ENCODE assay signal across 8 mouse cellular contexts in genomic region chr7:84689251-84690100, GRCm38 (mm10). TPM values are rescaled to one million over a fixed set of nuclear protein-coding genes. Genes with fewer than 3 reads are reported as not detected.
DNase-seq lines count a peak whose midpoint lies in the region; ATAC-seq and TF ChIP-seq lines count a peak whose summit lies in the region.

Gene Zfand6 (minus strand): TSS chr7:84689959.

- under 1% methylated on average over 64 of the region's 87 CpGs for WGBS in forebrain, embryonic 14.5 days
- WGBS in neural tube, embryonic 15.5 days, result under 1% methylated on average over 76 of the region's 87 CpGs

- peak within 1 kb of the TSS; percentile 81 for H3K27ac ChIP-seq in ES-Bruce4 (ENCODE audit: insufficient read depth, low read length)
- peak within 1 kb of the TSS; percentile 58; the same call in 1 of the 2 replicates for H3K27ac ChIP-seq in forebrain, embryonic 14.5 days (ENCODE audit: low read depth, low read length)
- peak within 1 kb of the TSS; percentile 77 for H3K27ac ChIP-seq in neural tube, embryonic 15.5 days (replicated peaks)

- peak within 1 kb of the TSS; percentile 96 for H3K4me3 ChIP-seq in ES-Bruce4 (ENCODE audit: low read depth, low read length)
- peak within 1 kb of the TSS; percentile 83 for H3K4me3 ChIP-seq in forebrain, embryonic 14.5 days (ENCODE audit: low read depth, low read length)
- H3K4me3 ChIP-seq in neural tube, embryonic 15.5 days (replicated peaks), result peak within 1 kb of the TSS; percentile 69

- H3K9me3 ChIP-seq in ES-Bruce4 (replicated peaks; ENCODE audit: control insufficient read depth, insufficient read depth, low read length, poor library complexity, severe bottlenecking), result no peaks in the 10 kb centered on the region
- H3K9me3 ChIP-seq in forebrain, embryonic 14.5 days (replicated peaks; ENCODE audit: control insufficient read depth, low read length), result no peaks in the 10 kb centered on the region
- H3K9me3 ChIP-seq in neural tube, embryonic 15.5 days (replicated peaks), result no peaks in the 10 kb centered on the region

- H3K4me1 ChIP-seq in ES-Bruce4 (ENCODE audit: control insufficient read depth, insufficient read depth, low read length), result peaks cover 2% of the 10 kb centered on the region
- peaks cover 3% of the 10 kb centered on the region; the same call in 1 of the 2 replicates for H3K4me1 ChIP-seq in forebrain, embryonic 14.5 days (ENCODE audit: control insufficient read depth, insufficient read depth, low read length)
- H3K4me1 ChIP-seq in neural tube, embryonic 15.5 days, result peaks cover 8% of the 10 kb centered on the region

- TF ChIP-seq POLR2A in ES-Bruce4 (IDR thresholded peaks at IDR 0.05; ENCODE audit: insufficient read depth, low read length), result peak; percentile 15

- peak; percentile 95 for ATAC-seq in cerebellum, adult (ENCODE audit: insufficient number of reproducible peaks, low FRiP score, low TSS enrichment)
- peak; percentile 99 for ATAC-seq in forebrain, embryonic 14.5 days
- ATAC-seq in neural tube, embryonic 15.5 days (ENCODE audit: low FRiP score), result peak; percentile 99

- peak; percentile 98 for DNase-seq in forebrain, embryonic 14.5 days (ENCODE audit: low spot score)
- DNase-seq in heart, postnatal 14 days, result peak; percentile 98 to 99
- DNase-seq in layer of hippocampus, adult 11-12 months (ENCODE audit: low spot score), result peak; percentile 99
- peak; percentile 98 to 99 for DNase-seq in lung, adult 18-20 months
- peak; percentile 98 for DNase-seq in testis, postnatal 14 days (ENCODE audit: low spot score)

- H3K36me3 ChIP-seq in ES-Bruce4 (ENCODE audit: control insufficient read depth, insufficient read depth, low read length, poor library complexity, severe bottlenecking), result no peaks in the 10 kb centered on the region
- H3K36me3 ChIP-seq in forebrain, embryonic 14.5 days (ENCODE audit: control insufficient read depth, insufficient read depth, low read length), result no peaks in the 10 kb centered on the region
- H3K36me3 ChIP-seq in neural tube, embryonic 15.5 days, result no peaks in the 10 kb centered on the region

- intact Hi-C loops in heart, postnatal 14 days (cut with DNase I), result loop anchor here (2.0 kb wide), 1 partner anchor 89 kb away; no protein-coding TSS in a partner anchor

- no peak for TF ChIP-seq CTCF in ES-Bruce4 (IDR thresholded peaks at IDR 0.05; ENCODE audit: low read depth, low read length)

- H3K4me2 ChIP-seq in forebrain, embryonic 14.5 days (ENCODE audit: low read length), result peak within 1 kb of the TSS; percentile 81
- H3K4me2 ChIP-seq in neural tube, embryonic 15.5 days, result peak within 1 kb of the TSS; percentile 82

- TF ChIP-seq EP300 in ES-Bruce4 (IDR thresholded peaks at IDR 0.05; ENCODE audit: insufficient read depth, low read depth, low read length), result no peak

- no peaks in the 10 kb centered on the region for H3K27me3 ChIP-seq in ES-Bruce4 (ENCODE audit: control insufficient read depth, insufficient read depth, low read length, poor library complexity, severe bottlenecking)
- H3K27me3 ChIP-seq in forebrain, embryonic 14.5 days (replicated peaks; ENCODE audit: control insufficient read depth, insufficient read depth, low read length), result no peaks in the 10 kb centered on the region
- no peaks in the 10 kb centered on the region for H3K27me3 ChIP-seq in neural tube, embryonic 15.5 days (replicated peaks)

- peak within 1 kb of the TSS; percentile 92 for H3K9ac ChIP-seq in ES-Bruce4 (ENCODE audit: low read depth, poor library complexity, severe bottlenecking)
- H3K9ac ChIP-seq in forebrain, embryonic 14.5 days (ENCODE audit: low read length), result peak within 1 kb of the TSS; percentile 69
- peak within 1 kb of the TSS; percentile 61 for H3K9ac ChIP-seq in neural tube, embryonic 15.5 days (replicated peaks)

RNA-seq across cellular contexts. Expression of gene Zfand6, which starts in this region (rescaled TPM):
- polyA plus RNA-seq in ES-Bruce4 (2011; ENCODE audit: insufficient read depth, insufficient read length, low read depth, missing spikeins), result 153 and 155 TPM in 2 replicates
- 220 and 234 TPM in 2 replicates for polyA plus RNA-seq in forebrain, embryonic 14.5 days (2014; fragmentation: Nextera tagmentation; extraction: Ambion mirVana)
- 10 to 100 TPM; 95.4 to 97.4 TPM for total RNA-seq in heart, postnatal 14 days (2021)
- 212 and 217 TPM in 2 replicates for polyA plus RNA-seq in neural tube, embryonic 15.5 days (2015; fragmentation: Nextera tagmentation; extraction: Ambion mirVana)

Comparison
In these comparisons a context has a peak if more than half of its experiments do, and no peak if none do; other contexts are left out.
1. Peak in every context shown above with its lines: DNase-seq, ATAC-seq, H3K4me3 ChIP-seq and H3K27ac ChIP-seq.